Mouse (Mus musculus) T-helper 17 cell (primary cell): ENCODE data around the gene BC067074.
"Not testable (repeated sequence)": the region's sequence is repeated elsewhere in the genome, so short reads cannot be mapped to it uniquely, and the experiment has no call there.

ENCODE experiments used
- in situ Hi-C, 2 experiments: fragments of 300-600 bp; cut with MboI, MseI; formaldehyde crosslinking; loops; 1 replicate in 1 of 2; 2 replicates in 1 of 2; pipeline ENCODE4 v1.15.1; 2025; ENCODE audit warnings: high pct_unique_total_duplicates in 2 of 2

Gene BC067074

GRCm38 (mm10) chr13:113373291-113374083, 80.5 kb downstream of the BC067074 start:
- in situ Hi-C loops, result no loop called here

DNA sequence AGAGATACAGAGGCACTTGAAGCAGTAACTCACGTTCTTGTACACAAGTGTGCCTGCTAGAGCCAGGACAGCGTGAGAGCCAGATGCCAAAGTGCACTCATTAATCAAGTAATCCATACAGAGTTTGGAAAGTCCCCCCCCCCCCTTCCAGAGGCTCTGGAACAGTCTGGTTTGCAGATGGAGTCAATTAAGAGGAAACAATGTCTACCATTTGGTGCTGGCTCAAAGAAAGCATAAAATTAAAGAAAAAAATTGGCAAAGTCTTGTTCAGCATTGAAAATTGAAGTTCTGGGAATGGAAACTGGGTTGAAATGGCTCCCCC, 81.1 kb downstream of the BC067074 start:
- in situ Hi-C loops, result no loop called here

GRCm38 (mm10) chr13:113377631-113378030, 84.7 kb downstream of the BC067074 start:
- in situ Hi-C loops, result no loop called here

- in situ Hi-C loops, result no loop called here
Measured at GRCm38 (mm10) chr13:113378980-113379410, 86.0 kb downstream of the BC067074 start.

- in situ Hi-C loops, result no loop called here
Measured at GRCm38 (mm10) chr13:113379766-113380309, 86.9 kb downstream of the BC067074 start.

DNA sequence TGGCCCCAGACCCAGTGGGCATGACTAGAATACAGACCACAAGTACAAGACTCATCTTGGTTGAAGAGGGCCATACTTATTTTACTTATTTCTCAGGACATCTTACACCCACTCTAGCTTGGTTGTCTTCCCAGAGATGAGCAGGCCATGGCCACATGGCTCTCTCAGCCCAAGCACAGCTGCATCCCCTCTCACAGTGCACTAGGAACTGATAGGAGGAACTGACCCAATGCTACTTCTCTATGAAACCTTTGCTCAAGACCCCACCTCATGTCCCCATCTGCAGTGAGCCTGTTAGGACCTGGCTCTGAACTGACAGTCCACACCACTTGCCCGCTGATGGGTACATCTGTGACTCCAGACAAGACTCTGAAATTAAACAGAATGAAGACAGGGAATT, 88.8 kb downstream of the BC067074 start:
- in situ Hi-C loops, result no loop called here

- in situ Hi-C loops, result no loop called here
Measured at GRCm38 (mm10) chr13:113382201-113382600, 89.2 kb downstream of the BC067074 start.

GRCm38 (mm10) chr13:113382770-113383169, 89.8 kb downstream of the BC067074 start:
- in situ Hi-C loops, result not testable (repeated sequence)

DNA sequence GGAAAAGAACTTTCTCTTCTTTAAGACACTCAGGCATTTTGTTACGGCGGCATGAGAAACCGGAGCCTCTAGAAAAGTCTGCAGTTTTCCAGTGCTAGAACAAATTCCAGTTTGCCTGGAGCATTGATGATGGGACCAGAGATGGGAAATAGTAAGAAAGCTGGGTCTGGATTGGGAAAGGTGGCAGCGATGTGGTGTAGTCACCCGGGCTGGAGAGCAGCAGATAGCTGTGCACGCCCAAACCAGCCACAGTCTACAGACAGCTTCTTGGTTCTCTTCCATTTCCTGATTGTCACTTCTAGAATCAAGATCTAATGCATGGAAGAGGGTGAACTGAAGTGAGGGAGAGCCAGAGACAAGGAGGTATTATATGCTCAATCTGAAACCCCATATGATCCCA, 100.4 kb downstream of the BC067074 start:
- in situ Hi-C loops, result no loop called here

DNA sequence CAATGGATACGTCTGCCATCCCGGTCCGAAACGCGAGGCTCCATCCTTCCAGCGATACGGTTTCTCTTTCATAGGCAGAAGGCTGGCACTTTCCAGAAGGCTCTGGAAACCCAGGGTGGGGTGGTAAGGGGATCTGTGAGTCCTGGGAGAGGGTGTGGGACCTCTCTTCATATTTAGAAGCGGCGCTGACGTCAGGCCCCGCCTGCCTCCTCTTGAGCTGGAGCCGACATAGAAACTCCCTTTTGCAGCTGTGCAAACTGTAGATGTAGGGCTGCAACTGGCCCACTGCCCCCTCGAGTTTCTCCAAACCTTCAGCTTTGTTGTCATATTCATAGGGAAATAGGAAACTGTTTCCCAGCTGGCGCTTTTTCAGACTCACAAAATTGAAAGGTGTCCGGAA, 101.6 kb downstream of the BC067074 start:
- in situ Hi-C loops, result no loop called here

- in situ Hi-C loops, result no loop called here
Measured at GRCm38 (mm10) chr13:113397006-113397520, 104.1 kb downstream of the BC067074 start.

- in situ Hi-C loops, result no loop called here
Measured at GRCm38 (mm10) chr13:113401373-113402010, 108.5 kb downstream of the BC067074 start.

DNA sequence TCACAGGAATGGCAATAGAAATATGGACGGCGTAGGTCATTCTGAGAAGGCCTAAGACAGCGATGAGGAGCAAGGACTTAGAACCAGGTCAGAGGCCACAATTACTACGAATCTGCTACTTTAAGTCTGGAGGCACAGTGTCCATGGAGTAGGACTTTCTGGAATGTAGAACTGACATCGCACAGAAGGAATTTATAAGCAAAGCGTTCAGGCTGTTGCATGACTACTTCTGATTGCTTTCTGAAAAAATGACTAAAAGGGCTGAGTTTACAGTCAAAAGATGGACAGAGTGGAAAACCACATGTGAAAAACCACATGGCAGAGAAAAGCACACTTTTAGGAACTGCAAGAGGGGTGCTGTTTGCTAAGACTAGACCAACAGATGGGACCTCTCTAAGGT, 110.7 kb downstream of the BC067074 start:
- in situ Hi-C loops, result no loop called here

DNA sequence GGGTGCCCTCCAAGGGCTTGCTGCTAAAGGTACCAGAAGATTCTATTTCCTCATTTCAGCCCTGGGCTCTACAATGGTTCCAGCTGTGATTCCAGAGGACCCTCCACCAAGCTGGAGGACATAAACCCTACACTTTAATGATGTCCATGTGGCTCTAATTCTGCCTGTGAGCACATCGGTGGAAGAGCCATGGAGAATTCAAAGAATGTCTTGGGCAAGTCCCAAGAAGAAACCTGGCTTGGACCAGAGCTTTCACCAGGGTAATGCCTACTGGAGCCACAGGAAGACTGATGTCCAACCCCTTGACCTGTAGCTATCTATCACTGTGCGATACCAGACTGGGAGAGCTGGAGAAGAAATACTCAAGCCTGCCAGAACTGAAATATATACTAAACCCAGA, 111.2 kb downstream of the BC067074 start:
- in situ Hi-C loops, result no loop called here

DNA sequence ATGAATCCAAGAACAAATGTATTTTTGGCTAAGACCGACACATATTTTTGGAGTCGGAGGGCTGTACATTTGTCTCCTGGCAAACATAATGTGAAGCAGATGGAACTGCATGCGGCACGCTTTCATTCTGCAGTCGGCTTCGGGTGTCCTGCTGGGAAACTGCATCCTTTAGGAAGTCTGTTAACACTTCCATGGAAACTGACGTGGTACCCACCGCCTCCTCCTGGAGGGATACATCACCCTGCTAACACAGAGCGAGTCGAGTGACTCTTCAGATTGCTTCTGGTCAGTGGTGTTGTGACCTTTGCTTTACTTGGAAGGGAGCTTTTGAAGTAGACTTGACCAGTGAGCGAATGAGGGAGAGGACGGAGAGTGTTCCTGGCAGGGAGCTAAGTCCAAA, 117.0 kb downstream of the BC067074 start:
- in situ Hi-C loops, result loop anchor here in 1 of 2 experiments (10.0 kb wide), 1 partner anchor 1765 kb away; no protein-coding TSS in a partner anchor

- in situ Hi-C loops, result loop anchor here in 1 of 2 experiments (10.0 kb wide), 1 partner anchor 1759 kb away; no protein-coding TSS in a partner anchor
Measured at GRCm38 (mm10) chr13:113415527-113415926, 122.6 kb downstream of the BC067074 start.

GRCm38 (mm10) chr13:113416986-113417385, 124.0 kb downstream of the BC067074 start:
- in situ Hi-C loops, result loop anchor here in 1 of 2 experiments (10.0 kb wide), 1 partner anchor 1758 kb away; no protein-coding TSS in a partner anchor

DNA sequence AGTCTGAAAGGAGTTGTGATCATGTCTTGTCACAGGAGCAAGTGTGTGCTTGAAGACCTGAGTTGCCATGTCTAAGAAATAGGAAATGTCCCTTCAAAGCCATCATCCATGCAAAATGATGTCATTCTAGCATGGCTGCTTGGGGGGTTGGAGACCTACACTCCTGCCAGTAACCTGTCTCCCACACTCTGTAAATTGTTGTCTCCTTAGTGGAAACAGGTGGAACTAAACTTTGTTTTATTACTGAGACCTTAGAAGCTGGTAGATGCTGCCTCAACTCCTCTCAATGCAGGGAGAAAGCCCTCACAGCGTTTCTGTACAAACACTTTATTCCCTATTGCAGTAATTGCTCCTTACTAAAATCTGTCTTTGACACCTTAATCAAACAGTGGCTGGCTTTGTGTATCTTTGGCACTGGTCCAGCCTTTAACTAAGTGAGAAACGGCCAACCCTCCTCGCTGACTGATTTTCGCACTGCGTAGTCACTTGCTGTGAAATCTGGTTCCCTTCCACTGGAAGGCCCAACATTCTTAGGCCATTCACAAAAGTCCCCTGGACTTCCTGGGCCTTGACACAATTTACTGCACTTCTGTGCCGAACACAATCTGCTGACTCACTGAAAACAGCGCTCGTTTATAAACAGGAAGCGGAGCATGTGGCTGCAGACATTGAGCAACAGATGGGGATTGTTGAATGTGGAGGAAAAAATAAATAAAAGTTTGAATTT, 125.0 kb downstream of the BC067074 start:
- in situ Hi-C loops, result loop anchor here in 1 of 2 experiments (10.0 kb wide), 1 partner anchor 1757 kb away; no protein-coding TSS in a partner anchor

- in situ Hi-C loops, result loop anchor here in 1 of 2 experiments (10.0 kb wide), 1 partner anchor 1756 kb away; no protein-coding TSS in a partner anchor
Measured at GRCm38 (mm10) chr13:113418632-113419031, 125.7 kb downstream of the BC067074 start.

GRCm38 (mm10) chr13:113421472-113421871, 128.5 kb downstream of the BC067074 start:
- in situ Hi-C loops, result no loop called here

DNA sequence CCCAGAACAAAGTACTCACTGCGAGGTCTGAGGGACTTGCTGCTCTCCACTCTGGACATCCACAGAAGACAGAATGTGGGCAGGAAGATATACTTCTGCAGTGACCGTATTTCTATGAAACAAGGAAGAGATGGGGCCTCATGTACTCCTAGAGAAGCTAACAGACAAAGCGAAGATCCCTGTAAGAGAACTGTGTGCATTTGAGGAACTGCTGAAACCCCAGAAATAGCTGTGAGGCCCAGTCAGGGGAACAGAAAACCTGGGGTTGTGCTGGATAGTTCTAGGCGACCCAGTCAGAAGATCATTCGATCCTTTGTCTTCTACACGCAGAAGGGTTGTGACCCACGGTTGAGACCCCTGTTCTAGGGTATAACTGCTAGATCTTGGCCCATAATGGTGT, 130.9 kb downstream of the BC067074 start:
- in situ Hi-C loops, result no loop called here

- in situ Hi-C loops, result no loop called here
Measured at GRCm38 (mm10) chr13:113425907-113426306, 132.9 kb downstream of the BC067074 start.
